Mouse (Mus musculus) MEL (cell line): Measurements from ENCODE around the gene Shpk.

ENCODE experiments used
- CTCF ChIP-seq, 3 experiments: IDR thresholded peaks in 2 of 3; conservative IDR thresholded peaks in 1 of 3; 2 replicates each; pipeline ENCODE4 v1.5.1; 2011 to 2012; ENCODE audit warnings: low read length in 3 of 3, low read depth in 2 of 3, mild to moderate bottlenecking in 2 of 3, improper control_type of control experiment in 1 of 3, inconsistent platforms in 1 of 3, mixed read lengths in 1 of 3, moderate library complexity in 1 of 3; ENCODE audit not compliant: control insufficient read depth in 1 of 3, insufficient read depth in 1 of 3, poor library complexity in 1 of 3, severe bottlenecking in 1 of 3
- NELFE ChIP-seq: IDR thresholded peaks from 2 replicates; pipeline ENCODE4 v1.6.1; 2011; ENCODE audit warnings: low read depth, low read length, improper control_type of control experiment

GRCm38 (mm10) chr11:73203895-73204294, 4.6 kb downstream of the Shpk start:
- TF ChIP-seq NELFE = no peak
- no peak for TF ChIP-seq CTCF (IDR thresholded peaks at IDR 0.05 in 2 of 3, conservative IDR thresholded peaks at IDR 0.05 in 1 of 3; ENCODE audit: control insufficient read depth in 1 of 3, insufficient read depth in 1 of 3, low read depth in 2 of 3, low read length in 3 of 3, poor library complexity in 1 of 3, severe bottlenecking in 1 of 3)
